Mouse (Mus musculus) ovary, adult 18-20 months (tissue): ENCODE measurements around the gene Pcbp2.

Experiments
- DNase-seq: peaks from one replicate; pipeline ENCODE4 v3.0.0; 2022; ENCODE audit warnings: low spot score, mixed read lengths

Pcbp2 gene

GRCm38 (mm10) chr15:102463666-102464065 lies 6.7 kb upstream of the Pcbp2 start:
- DNase-seq: no peak

DNA sequence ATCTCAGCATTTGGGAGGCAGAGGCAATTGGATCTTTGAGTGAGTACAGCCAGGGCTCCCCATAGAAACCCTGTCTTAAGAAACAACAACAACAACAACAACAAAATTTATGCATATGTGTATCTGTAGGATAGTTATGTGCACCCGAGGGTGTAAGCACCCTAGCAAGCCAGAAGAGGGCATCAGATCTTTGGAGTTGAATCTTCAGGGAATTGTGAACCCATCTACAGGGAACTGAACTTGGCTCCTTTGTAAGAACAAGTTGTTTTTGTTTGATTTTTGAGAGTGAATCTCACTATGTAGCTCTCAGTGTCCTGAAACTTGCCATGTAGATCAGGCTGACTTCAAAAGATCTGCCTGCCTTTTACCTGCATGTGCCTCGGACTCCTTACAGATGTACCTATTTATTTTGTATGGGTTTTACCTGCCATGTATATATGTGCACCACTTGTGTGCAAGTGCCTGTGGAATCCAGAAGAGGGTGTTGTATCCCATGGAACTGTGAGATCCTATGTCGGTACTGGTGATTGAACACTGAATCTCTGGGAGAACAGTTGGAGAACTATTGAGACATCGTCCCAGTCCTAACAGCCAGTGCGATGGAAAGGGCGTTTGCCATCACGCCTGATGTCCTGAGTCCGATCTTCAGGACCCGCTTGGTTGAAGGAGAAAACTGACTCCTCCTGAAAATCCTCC lies 1.5 kb upstream of the Pcbp2 start:
- no peak for DNase-seq

DNA sequence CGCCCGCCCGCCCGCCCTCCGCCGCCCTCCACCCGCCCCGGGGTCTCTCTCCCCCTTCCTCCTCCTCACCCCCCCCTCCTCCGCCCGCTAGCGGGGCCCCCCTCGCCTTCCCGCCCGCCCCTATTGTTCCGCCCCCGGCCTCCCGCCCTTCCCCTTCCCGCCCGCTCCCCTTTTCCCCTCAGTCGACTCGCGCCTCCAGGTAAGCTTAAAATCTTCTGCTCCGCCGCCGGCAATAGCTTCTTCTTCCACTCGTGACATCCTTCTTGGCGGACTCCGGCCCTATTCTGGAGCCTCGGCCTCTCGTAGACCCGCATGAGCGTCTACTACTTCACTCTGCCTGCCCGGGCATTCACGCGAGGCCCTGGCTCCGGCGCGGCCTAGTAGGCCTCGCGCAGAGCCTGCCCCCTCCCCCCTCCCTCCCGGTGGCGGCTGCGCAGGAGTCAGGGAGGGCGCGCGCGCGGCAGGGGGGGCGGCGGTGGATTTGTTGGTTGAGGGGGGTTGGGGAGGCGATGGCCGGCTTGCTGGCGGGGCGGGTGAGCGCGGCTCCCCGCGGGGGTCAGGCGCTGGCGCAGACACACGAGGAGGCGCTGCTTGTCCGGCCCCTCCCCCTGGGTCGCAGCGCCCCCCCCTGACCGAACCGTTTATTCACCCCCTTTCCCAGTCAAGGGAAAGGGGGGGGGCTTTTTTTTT lies 411 bp downstream of the Pcbp2 start:
- DNase-seq: peak; percentile 76

- DNase-seq: no peak
Observed at GRCm38 (mm10) chr15:102471295-102471645, 931 bp downstream of the Pcbp2 start.

- no peak for DNase-seq
Observed at GRCm38 (mm10) chr15:102471727-102472126, 1.4 kb downstream of the Pcbp2 start.

- no peak for DNase-seq
Observed at GRCm38 (mm10) chr15:102473246-102473645, 2.9 kb downstream of the Pcbp2 start.

DNA sequence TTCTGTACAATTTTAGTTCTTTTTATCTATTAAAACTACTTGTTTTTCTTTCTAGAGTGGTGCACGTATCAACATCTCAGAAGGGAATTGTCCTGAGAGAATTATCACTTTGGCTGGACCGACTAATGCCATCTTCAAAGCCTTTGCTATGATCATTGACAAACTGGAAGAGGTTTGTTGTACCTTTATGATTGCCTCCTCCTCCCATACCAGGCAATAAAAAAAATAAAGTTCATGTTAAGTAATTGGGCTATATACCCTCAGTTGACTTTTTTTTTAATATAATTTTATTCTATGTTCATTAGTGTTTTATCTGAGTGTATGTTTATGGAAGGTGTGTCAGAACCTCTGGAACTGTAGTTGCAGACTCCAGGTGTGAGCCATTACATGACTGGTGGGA lies 4.2 kb downstream of the Pcbp2 start:
- DNase-seq: no peak

GRCm38 (mm10) chr15:102483136-102483535 lies 12.8 kb downstream of the Pcbp2 start:
- no peak for DNase-seq

GRCm38 (mm10) chr15:102485853-102486252 lies 15.5 kb downstream of the Pcbp2 start:
- DNase-seq: no peak

- no peak for DNase-seq
Observed at GRCm38 (mm10) chr15:102487664-102488063, 17.3 kb downstream of the Pcbp2 start.

GRCm38 (mm10) chr15:102498322-102498721 lies 28.0 kb downstream of the Pcbp2 start:
- no peak for DNase-seq

- no peak for DNase-seq
Observed at GRCm38 (mm10) chr15:102499370-102499769, 29.0 kb downstream of the Pcbp2 start.

DNA sequence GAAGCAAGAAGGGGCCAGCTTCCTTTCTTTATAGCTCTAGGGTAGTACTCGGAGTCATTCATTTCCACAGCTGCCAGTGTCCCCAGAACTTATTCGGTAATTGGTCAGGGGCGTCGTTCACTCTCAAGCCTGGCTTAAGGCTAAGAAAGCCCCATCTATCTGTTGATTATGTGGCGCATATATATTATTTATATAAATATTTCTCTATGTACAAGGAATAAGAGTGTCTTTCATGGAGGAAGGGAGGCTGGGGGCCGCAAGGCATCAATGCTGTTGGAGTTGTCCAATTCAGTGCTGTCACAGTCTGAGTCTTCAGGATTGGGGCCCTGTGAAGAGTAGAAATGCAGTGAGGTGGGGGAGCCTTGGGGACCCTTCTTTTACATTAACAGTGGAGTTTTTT lies 29.5 kb downstream of the Pcbp2 start:
- DNase-seq: no peak

DNA sequence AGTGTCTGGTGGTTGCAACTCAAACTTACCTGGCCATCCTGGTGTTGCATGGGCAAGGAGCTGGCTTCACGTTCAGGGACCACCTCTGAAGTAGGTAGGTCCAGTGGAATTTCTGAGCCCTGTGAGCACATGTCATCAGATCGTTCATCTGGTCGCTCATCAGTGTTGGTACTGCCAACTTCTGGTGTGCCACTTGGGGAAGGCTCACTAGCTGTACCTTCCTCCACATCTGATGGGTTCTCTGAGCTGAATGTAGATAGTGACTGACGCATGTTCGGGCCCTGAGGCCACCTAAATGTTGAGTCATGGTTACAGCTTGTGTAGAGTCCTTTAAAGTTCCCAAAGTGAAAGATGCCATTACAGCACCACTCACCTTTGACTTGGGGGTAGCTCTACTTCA lies 30.1 kb downstream of the Pcbp2 start:
- DNase-seq: no peak

GRCm38 (mm10) chr15:102501084-102501814 lies 30.9 kb downstream of the Pcbp2 start:
- no peak for DNase-seq

GRCm38 (mm10) chr15:102502254-102502840 lies 32.0 kb downstream of the Pcbp2 start:
- DNase-seq: no peak

GRCm38 (mm10) chr15:102503447-102503846 lies 33.1 kb downstream of the Pcbp2 start, which contains the start of gene Gm10337:
Gene Gm10337 (plus strand): TSS chr15:102503722.
- DNase-seq: no peak

- no peak for DNase-seq
Observed at GRCm38 (mm10) chr15:102503924-102504782, 33.8 kb downstream of the Pcbp2 start.

DNA sequence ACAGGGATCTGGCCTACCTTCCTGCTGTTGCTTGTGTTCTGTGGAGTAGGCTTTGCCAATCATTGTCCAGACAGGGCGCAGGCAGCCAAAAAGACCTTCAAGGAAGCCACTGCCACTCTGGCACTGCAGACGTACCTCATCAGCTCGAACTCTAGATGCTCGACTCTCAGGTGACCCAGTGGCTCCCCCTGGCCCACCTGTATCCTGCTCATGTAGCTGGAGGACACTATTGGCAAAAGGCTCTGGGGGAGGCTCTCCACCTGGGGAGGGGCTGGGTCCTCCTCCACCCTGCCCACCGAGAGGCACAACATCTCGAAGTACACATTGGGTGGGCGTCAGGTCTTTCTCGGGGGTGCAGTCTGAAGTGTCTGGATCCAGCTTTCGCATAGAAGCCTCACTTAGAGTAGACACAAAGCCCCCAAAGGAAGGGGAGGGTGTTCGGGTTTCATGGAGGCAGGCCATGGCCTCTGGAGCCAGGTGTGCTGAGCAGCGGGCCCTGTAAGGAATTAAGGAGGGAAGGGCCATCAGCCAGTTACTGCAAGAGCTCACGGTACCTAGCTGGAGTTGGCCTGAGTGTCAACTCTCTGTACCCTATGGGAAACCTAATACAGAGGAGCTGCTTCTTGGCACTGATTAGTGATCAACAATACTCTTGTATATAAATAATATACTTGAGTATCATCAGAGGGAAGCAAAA lies 34.9 kb downstream of the Pcbp2 start:
- DNase-seq: no peak

DNA sequence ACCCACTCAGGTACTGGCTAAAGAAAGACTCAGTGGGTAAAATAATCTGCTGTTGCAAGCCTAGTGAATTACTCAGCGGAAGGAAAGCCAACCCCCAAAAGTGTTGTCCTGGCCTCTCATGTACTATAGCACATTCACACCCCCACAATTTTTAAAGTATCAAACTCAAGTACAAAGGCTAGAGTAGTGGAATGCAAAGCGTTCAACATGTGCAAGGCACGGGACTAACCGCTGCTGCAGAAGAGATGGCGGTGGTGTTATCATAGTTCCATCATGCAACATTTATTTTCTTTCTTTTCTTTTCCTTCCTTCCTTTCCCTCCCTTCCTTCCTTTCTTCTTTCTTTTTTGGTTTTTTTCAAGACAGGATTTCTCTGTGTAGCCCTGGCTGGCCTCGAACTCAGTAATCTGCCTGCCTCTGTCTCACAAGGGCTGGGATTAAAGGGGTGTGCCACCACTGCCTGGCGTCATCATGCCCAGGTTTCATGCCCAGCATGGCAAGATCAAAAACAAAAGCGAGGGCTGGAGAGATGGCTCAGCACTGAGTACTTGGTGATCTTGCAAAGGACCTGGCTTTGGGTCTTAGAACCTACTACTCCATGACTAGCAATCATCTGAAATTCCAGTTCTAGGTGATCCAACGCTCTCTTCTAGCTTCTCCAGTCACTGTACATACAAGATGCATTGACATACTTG lies 35.6 kb downstream of the Pcbp2 start:
- DNase-seq: no peak

- no peak for DNase-seq
Observed at GRCm38 (mm10) chr15:102506464-102506830, 36.1 kb downstream of the Pcbp2 start.
